Mouse (Mus musculus) lung, adult 18-20 months (tissue): ENCODE results near the gene Fam170b.

Experiments used
- DNase-seq, 2 experiments: peaks; one replicate each; pipeline ENCODE4 v3.0.0; 2022; ENCODE audit warnings: mixed read lengths in 2 of 2

Gene Fam170b

GRCm38 (mm10) chr14:32833847-32834246 is at the start of gene Fam170b:
Fam170b (plus strand) TSS chr14:32833962.
- no peak for DNase-seq

- DNase-seq = no peak
These were observed 49.5 kb upstream of the Fam170b start for GRCm38 (mm10) chr14:32784130-32784747.

- no peak for DNase-seq
These were observed 49.0 kb upstream of the Fam170b start for GRCm38 (mm10) chr14:32784748-32785134.

GRCm38 (mm10) chr14:32785556-32786130 is 48.1 kb upstream of the Fam170b start, which contains the start of gene Tmem273:
Tmem273 (plus strand) TSS chr14:32785963.
- peak; percentile 13 to 17 for DNase-seq

GRCm38 (mm10) chr14:32787691-32788090 is 46.1 kb upstream of the Fam170b start:
- no peak for DNase-seq

- no peak for DNase-seq
These were observed 37.4 kb upstream of the Fam170b start for GRCm38 (mm10) chr14:32796375-32796774.

GRCm38 (mm10) chr14:32797803-32798202 is 36.0 kb upstream of the Fam170b start:
- DNase-seq = no peak

GRCm38 (mm10) chr14:32798355-32798754 is 35.4 kb upstream of the Fam170b start:
- DNase-seq = no peak

- DNase-seq = no peak
These were observed 33.7 kb upstream of the Fam170b start for GRCm38 (mm10) chr14:32800048-32800447.

GRCm38 (mm10) chr14:32801016-32801661 is 32.6 kb upstream of the Fam170b start:
- DNase-seq = no peak

- DNase-seq = no peak
These were observed 32.1 kb upstream of the Fam170b start for GRCm38 (mm10) chr14:32801662-32802024.

- DNase-seq = no peak
These were observed 23.7 kb upstream of the Fam170b start for GRCm38 (mm10) chr14:32810111-32810510.

- no peak for DNase-seq
These were observed 21.3 kb upstream of the Fam170b start for GRCm38 (mm10) chr14:32812429-32812828.

- DNase-seq = no peak
These were observed 18.8 kb upstream of the Fam170b start for GRCm38 (mm10) chr14:32814961-32815360.

GRCm38 (mm10) chr14:32816533-32816932 is 17.2 kb upstream of the Fam170b start:
- DNase-seq = no peak

- peak; percentile 9 to 37 for DNase-seq
These were observed 16.5 kb upstream of the Fam170b start for GRCm38 (mm10) chr14:32817258-32817657.

- no peak for DNase-seq
These were observed 14.5 kb upstream of the Fam170b start for GRCm38 (mm10) chr14:32819297-32819696.

GRCm38 (mm10) chr14:32822812-32823211 is 10.9 kb upstream of the Fam170b start:
- no peak for DNase-seq

- no peak for DNase-seq
These were observed 9.9 kb upstream of the Fam170b start for GRCm38 (mm10) chr14:32823861-32824260.

- DNase-seq = no peak
These were observed 9.3 kb upstream of the Fam170b start for GRCm38 (mm10) chr14:32824267-32825150.

GRCm38 (mm10) chr14:32825426-32826032 is 8.2 kb upstream of the Fam170b start:
- DNase-seq = peak; percentile 38 to 56

GRCm38 (mm10) chr14:32827165-32827564 is 6.6 kb upstream of the Fam170b start:
- DNase-seq = peak; percentile 53 to 72
